Mouse (Mus musculus) T-cell, adult 2 months (primary cell): ENCODE data around the gene Olfr1043.
"Not testable (repeated sequence)": the region's sequence is repeated elsewhere in the genome, so short reads cannot be mapped to it uniquely, and the experiment has no call there.

Experiments
- DNase-seq: peaks from one replicate; pipeline ENCODE4 v3.0.0; 2022; ENCODE audit warnings: low spot score

The Olfr1043 gene

GRCm38 (mm10) chr2:86167422-86167821 is at the start of gene Olfr1043:
Gene Olfr1043, minus strand, starts transcription at chr2:86167522.
- no peak for DNase-seq

DNA sequence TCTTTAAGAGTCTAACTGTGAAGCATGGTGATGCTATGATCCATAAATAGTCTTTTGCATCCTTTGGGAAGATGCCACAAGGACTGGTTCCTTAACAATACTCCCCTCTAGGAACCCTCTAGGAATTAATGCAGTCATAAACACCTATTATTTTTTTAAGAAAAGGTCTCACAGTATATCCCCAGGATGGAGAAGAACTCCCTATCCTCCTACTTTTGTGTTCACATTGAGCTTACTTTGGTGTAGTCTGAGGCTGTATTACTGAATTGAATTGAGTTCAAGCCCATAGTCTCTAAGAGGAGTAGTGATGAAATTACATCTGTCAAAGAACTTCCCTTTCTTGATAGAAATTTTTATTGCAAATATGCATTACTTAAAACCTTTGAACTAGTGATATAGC is 35.6 kb upstream of the Olfr1043 start, which contains the start of gene Olfr1045:
Olfr1045 (minus strand) TSS at position 101 of the 400 bp plus-strand sequence.
- DNase-seq = no peak

DNA sequence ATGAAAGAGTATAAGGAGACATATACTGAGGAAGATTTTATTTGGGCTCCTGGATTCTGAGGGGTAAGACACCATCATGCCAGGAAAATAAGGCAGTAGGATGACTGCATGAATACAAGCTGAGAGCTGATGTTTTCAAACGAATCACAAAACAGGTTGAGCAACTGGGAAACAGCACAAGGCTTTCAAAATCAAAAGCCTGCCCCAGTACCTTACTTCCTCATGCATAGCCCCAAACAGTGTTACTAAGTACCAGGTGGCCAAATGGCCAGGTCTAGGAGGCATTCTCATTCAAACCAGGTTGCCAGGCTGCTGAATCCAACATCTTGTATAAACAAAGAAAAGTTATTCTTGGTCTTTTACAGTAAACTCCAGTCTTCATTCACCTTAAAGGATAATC is 28.5 kb upstream of the Olfr1043 start:
- DNase-seq = no peak

GRCm38 (mm10) chr2:86185583-86185982 is 18.3 kb upstream of the Olfr1043 start, which contains the start of gene Olfr52:
Gene Olfr52, minus strand, starts transcription at chr2:86185683.
- no peak for DNase-seq

DNA sequence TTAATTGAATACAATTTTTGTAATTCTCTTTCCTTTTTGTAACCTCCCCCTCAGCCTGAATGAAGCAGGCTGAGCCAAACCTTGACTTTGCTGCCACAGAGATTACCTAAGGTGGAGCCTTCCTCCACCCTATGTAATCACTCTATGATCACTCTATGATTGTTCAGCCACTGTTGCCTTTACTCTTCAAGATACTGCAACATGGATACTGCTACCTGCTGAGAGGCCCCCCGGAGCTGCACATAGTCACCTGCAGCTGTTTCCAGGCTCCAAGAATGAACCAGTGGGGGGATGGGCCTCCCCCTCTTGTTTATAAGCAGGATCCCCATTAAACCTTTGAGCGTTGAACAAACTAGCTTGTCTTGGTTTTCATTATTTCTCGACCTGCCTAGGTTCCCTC is 12.6 kb upstream of the Olfr1043 start:
- no peak for DNase-seq

GRCm38 (mm10) chr2:86177720-86178119 is 10.4 kb upstream of the Olfr1043 start, which contains the start of gene Olfr1044:
Gene Olfr1044, minus strand, starts transcription at chr2:86177820.
- DNase-seq = no peak

- not testable (repeated sequence) for DNase-seq
These were observed 8.1 kb upstream of the Olfr1043 start for GRCm38 (mm10) chr2:86175422-86175821.

DNA sequence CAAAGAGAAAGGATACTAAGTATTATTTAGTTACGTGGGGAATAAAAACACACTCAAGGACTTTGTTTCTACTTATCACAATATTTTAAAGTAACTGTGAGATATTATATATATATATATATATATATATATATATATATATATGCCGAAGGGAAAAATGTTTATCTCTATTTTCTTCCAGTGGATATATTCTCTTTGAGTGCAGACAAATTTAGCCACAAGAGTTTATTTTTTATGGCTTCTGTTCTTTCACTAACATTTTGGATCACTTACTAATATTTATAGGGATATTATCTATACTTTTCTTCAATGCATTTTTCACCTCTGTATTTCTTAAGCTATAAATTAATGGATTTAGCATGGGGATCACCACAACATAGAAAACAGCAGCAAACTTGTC is 5.6 kb downstream of the Olfr1043 start, which contains the start of gene Olfr1042:
Olfr1042 (minus strand) TSS at position 101 of the 400 bp plus-strand sequence.
- no peak for DNase-seq

DNA sequence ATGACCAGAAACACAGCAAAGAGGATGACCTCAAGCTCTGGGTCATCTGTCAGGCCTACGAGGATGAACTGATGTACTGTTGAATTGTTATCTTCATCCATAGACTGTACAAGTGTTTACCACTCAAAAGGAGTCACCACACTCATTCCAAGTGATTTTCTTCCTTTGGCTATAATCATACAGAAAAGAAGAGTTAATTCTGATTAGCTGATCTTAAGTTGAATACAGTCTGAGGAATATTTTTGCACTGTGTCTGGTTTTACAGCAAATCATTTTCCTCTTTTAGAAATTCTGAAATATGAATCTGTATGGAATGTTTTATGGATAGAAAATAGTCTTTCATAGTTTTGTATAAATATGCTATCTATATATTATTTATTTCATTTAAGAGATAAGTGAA is 20.7 kb downstream of the Olfr1043 start, which contains the start of gene Olfr1040:
Olfr1040 (minus strand) TSS at position 101 of the 400 bp plus-strand sequence.
- no peak for DNase-seq

- DNase-seq = no peak
These were observed 31.5 kb downstream of the Olfr1043 start, which contains the start of gene Olfr1039 for GRCm38 (mm10) chr2:86135828-86136227. Gene Olfr1039, minus strand, starts transcription at chr2:86135928.
